Mouse (Mus musculus) hindbrain, embryonic 10.5 days (tissue): ENCODE results near the gene Tk1. TPM values are rescaled to one million over a fixed set of nuclear protein-coding genes. Genes with fewer than 3 reads are reported as not detected.
"Not testable (repeated sequence)": the region's sequence is repeated elsewhere in the genome, so short reads cannot be mapped to it uniquely, and the experiment has no call there.

Source experiments
- DNase-seq: peaks from one replicate; pipeline ENCODE4 v3.0.0-alpha.2; 2017; ENCODE audit warnings: low spot score
- H3K27ac ChIP-seq: fragments of 300-500 bp; sonication (generic); 2 replicates; pipeline ENCODE4 v1.5.1; 2016; ENCODE audit warnings: mild to moderate bottlenecking, moderate library complexity
- H3K27me3 ChIP-seq: fragments of 300-500 bp; sonication (generic); 2 replicates; pipeline ENCODE4 v1.6.1; 2016; ENCODE audit warnings: mild to moderate bottlenecking; ENCODE audit not compliant: poor library complexity, insufficient read depth, severe bottlenecking
- H3K36me3 ChIP-seq: fragments of 300-500 bp; sonication (generic); 2 replicates; pipeline ENCODE4 v1.6.1; 2016; ENCODE audit warnings: mild to moderate bottlenecking, moderate library complexity
- H3K4me1 ChIP-seq: fragments of 300-500 bp; sonication (generic); replicated peaks from 2 replicates; pipeline ENCODE4 v1.6.1; 2016; ENCODE audit warnings: mild to moderate bottlenecking
- H3K4me3 ChIP-seq: fragments of 300-500 bp; sonication (generic); 2 replicates; pipeline ENCODE4 v1.5.1; 2016; ENCODE audit warnings: mild to moderate bottlenecking, moderate library complexity
- H3K9me3 ChIP-seq: fragments of 300-500 bp; sonication (generic); 2 replicates; pipeline ENCODE4 v1.6.1; 2016; ENCODE audit warnings: mild to moderate bottlenecking, moderate library complexity
- WGBS: fragments of 180-500 bp; shearing (Covaris S2); methylation state at CpG from one replicate; pipeline ENCODE4 v1.1.7; 2016; 5-methylcytosine and 5-hydroxymethylcytosine counted together
- polyA plus RNA-seq: library from polyadenylated mRNA; unstranded; fragments of >200 nt; fragmentation: Nextera tagmentation; extraction: Ambion mirVana; gene quantifications from 2 replicates; pipeline ENCODE4 v1.2.1, GENCODE M21; 2016

The Tk1 gene
- polyA plus RNA-seq, 1 experiment from 2014 or later, result 106 TPM

DNA sequence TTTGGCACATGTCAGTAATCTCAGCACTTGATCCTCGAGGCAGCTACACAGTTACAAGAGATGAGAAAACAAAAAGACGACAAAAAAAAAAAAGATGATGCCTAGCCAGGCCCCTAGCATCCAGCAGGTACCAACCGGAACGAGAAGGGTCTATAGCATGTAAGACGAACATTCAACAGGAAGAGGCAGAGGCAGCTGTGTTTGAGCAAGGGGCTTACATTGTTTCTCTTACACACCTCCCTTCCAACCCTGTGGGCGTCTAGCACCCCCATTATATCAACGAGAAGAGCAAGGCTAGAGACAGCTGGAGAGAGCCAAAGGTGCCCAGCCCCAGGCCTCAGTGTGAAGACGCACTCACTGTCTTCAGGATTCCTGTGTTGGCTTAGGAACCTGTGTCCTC lies 1.0 kb upstream of the Tk1 start:
- Histone ChIP-seq H3K27me3 (no peaks in the 10 kb centered on the region), H3K4me1 (peaks cover 62% of the 10 kb centered on the region), H3K36me3 (peaks cover 23% of the 10 kb centered on the region), H3K27ac (no peak overlapping the region), H3K4me3 (peak overlapping the region; percentile 73; the same call in 1 of the 2 replicates), H3K9me3 (no peaks in the 10 kb centered on the region)
- 77% methylated on average over 8 of the region's 8 CpGs for WGBS
- no peak for DNase-seq

DNA sequence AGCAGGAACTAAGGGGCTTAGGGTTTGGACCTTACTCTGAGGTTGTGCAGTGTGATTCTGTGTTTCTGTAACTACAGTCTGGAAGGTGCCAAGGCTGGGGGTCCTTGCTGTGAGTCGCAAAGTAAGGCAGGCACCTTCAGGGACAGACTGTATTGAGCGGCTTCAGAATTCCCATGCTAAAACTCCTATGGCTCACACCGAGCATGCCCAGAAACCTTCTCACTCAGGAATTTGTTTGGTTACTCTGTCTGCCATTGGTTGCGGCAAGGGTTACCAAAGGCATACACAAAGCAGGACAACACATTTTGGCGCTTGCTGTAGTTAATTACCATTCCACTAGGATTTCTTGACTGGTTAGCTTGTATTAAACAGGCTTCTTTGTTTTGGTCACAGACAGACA lies 272 bp upstream of the Tk1 start:
- Histone ChIP-seq H3K27ac (peak overlapping the region; percentile 95), H3K27me3 (no peaks in the 10 kb centered on the region), H3K36me3 (peaks cover 30% of the 10 kb centered on the region), H3K9me3 (no peaks in the 10 kb centered on the region), H3K4me1 (peaks cover 64% of the 10 kb centered on the region), H3K4me3 (peak overlapping the region; percentile 73)
- DNase-seq, result no peak
- 12% methylated on average over 5 of the region's 5 CpGs for WGBS

DNA sequence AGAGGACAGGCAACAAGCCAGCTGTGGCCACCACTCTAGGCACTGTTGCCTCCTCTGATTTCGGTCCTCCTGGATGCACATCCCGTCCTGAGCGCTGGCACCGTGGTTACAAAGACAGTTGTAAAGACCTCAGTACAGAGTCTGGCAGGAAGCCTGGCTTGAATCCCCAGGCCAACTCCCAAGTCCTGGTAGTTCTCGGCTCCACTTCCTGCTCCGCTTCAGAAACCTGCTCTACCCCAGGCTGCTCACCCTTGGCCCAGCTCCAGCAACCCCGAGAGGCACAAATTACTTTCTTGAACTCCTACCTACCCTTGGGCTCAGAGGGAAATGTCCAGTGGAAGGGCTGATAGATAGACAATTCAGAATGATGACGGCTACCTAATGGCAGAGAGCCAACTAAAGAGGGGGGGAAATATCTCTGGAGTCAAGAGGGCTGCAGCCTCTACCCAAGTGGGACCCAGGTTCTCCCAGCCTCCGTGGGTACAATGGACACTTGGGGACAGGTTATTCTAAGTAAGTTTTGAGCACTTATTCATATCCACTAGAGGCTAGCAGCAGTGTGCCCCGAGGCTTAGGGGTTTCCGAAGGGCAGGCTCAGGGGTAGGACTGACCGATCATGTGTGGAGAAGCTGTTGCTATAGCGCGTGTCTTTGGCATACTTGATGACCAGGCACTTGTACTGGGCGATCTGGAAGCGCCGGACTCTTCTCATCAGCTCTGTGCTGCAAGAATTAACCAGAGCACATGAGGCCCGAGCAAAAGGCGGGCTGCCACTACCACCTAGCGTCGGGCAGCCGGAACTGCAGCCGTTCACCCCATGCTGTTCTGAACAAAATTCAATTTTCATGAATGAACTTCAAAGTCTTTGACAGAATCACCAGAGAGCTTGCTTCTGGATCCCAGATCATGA lies 1.6 kb downstream of the Tk1 start:
- peak; percentile 87 for DNase-seq
- peak overlapping the region; percentile 95 for H3K27ac ChIP-seq
- H3K4me3 ChIP-seq, result peak overlapping the region; percentile 73
- no peaks in the 10 kb centered on the region for H3K27me3 ChIP-seq
- WGBS, result 31% methylated on average over 23 of the region's 23 CpGs
- H3K4me1 ChIP-seq, result peaks cover 67% of the 10 kb centered on the region
- H3K9me3 ChIP-seq, result no peaks in the 10 kb centered on the region
- H3K36me3 ChIP-seq, result peaks cover 49% of the 10 kb centered on the region

DNA sequence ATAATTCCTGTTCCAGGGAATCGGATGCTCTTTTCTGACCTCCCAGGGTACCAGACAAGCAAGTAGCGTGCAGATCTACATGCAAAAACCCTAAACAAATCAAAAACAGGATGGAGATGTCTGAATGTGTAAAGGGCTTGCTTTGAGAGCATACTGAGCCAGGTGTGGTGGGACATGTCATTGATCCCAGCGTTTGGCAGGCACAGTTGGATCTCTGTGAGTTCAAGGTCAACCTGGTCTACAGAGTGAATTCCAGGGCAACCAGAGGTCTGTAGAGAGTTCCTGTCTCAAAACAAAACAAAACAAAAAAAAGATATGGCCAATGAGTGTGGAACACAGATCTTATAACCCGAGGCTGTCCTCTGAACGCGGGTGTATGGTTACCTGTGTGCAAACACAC lies 2.5 kb downstream of the Tk1 start:
- Histone ChIP-seq H3K9me3 (no peaks in the 10 kb centered on the region), H3K4me1 (peaks cover 65% of the 10 kb centered on the region), H3K27ac (no peak overlapping the region), H3K36me3 (peaks cover 58% of the 10 kb centered on the region), H3K27me3 (no peaks in the 10 kb centered on the region), H3K4me3 (no peak overlapping the region)
- DNase-seq, result no peak
- 91% methylated on average over 6 of the region's 6 CpGs for WGBS

DNA sequence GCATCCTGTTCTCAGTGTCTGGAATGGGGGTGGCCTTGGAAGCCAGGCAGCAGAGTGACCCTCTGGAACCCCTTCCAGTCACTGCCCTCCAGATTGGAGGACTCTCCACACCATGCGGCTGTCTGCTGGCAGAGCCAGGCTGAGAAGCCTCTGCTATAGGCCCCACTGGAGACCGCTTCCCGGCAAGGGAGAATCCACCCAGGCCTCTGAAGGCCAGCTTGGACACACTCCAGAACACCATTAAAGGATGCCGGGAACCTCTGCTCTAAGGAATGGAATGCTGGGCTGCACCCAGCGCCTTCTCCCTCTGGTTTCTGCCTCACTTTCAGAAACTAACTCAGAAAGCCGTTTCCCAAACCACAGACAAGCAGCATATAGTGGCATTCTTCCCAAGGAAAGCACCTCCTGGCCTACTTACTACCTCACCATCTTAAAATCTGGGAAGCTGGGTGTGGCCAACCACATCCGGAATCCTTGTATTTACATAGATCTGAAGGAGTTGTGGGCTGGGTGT lies 3.1 kb downstream of the Tk1 start:
- Histone ChIP-seq H3K9me3 (no peaks in the 10 kb centered on the region), H3K4me1 (peaks cover 61% of the 10 kb centered on the region), H3K27me3 (no peaks in the 10 kb centered on the region), H3K4me3 (no peak overlapping the region), H3K36me3 (peaks cover 64% of the 10 kb centered on the region), H3K27ac (no peak overlapping the region)
- DNase-seq, result no peak
- WGBS, result 95% methylated on average over 7 of the region's 7 CpGs

DNA sequence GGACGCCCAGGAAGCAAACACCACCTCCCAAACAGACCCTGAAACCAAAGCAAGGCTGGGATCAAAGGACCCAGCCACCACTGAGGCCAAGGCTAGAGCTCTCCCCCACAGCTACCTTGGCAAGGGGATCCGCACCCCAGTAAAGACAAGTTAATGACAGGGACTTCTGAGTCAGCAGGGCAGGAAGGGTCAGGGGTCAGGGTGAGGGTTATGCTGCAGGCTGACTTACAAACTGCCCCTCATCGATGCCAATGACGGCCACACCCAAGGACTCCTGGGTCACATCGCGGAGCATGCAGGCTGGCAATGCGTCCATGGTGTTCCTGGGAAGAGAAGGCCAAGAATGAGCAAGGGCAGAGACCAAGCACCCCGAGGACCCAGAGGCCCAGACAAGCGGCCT lies 4.0 kb downstream of the Tk1 start:
- WGBS, result 91% methylated on average over 9 of the region's 9 CpGs
- no peaks in the 10 kb centered on the region for H3K27me3 ChIP-seq
- no peak for DNase-seq
- H3K36me3 ChIP-seq, result peaks cover 73% of the 10 kb centered on the region
- no peaks in the 10 kb centered on the region for H3K9me3 ChIP-seq
- no peak overlapping the region for H3K4me3 ChIP-seq
- peaks cover 55% of the 10 kb centered on the region for H3K4me1 ChIP-seq
- no peak overlapping the region for H3K27ac ChIP-seq

DNA sequence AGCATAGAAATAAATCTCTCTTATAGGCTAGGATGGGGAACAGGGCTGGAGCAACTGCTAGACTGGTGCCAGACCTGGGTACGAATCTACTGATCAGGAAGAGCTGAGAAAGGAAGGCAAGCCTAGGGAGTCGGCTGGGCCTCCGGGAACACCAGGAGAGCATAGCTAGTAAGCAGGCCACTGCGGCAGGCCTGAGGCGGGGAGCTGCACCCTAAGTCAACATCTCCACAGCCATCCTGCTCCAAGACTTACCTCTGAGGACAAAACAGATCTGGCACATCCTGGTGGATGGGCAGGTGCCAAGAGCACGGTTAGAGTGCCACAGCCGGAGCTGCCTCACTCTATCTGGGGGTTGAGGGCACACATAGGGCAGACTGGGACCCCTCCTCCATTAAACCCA lies 5.7 kb downstream of the Tk1 start:
- Histone ChIP-seq H3K4me3 (no peak overlapping the region), H3K27me3 (no peaks in the 10 kb centered on the region), H3K27ac (no peak overlapping the region), H3K36me3 (peaks cover 90% of the 10 kb centered on the region), H3K9me3 (no peaks in the 10 kb centered on the region), H3K4me1 (peaks cover 38% of the 10 kb centered on the region)
- no peak for DNase-seq
- 95% methylated on average over 7 of the region's 7 CpGs for WGBS

DNA sequence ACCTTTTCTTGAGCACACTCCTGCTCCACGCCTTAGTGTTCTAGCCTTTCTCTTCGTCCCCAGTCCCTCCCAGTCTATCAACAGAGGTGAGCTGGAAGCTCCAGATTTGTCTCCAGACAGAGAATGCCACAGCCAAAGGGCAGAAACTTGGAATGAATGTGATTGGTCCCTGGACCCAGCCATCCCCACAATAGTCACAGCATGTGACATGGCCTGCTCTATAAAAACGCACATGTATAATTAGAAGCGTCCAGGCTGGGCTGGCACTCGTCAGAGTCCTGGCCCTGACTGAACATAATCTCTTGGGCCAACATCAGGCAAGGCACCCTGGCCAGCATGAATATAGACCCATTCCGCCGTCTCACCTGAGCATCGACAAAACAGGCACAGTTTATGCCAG lies 6.8 kb downstream of the Tk1 start:
- 79% methylated on average over 8 of the region's 8 CpGs for WGBS
- H3K4me3 ChIP-seq, result no peak overlapping the region
- H3K36me3 ChIP-seq, result peaks cover 100% of the 10 kb centered on the region
- no peaks in the 10 kb centered on the region for H3K27me3 ChIP-seq
- H3K4me1 ChIP-seq, result peaks cover 28% of the 10 kb centered on the region
- no peaks in the 10 kb centered on the region for H3K9me3 ChIP-seq
- 0 out of 2 replicates have a peak overlapping the region, but pooled peaks have one; percentile 16 for H3K27ac ChIP-seq
- no peak for DNase-seq

DNA sequence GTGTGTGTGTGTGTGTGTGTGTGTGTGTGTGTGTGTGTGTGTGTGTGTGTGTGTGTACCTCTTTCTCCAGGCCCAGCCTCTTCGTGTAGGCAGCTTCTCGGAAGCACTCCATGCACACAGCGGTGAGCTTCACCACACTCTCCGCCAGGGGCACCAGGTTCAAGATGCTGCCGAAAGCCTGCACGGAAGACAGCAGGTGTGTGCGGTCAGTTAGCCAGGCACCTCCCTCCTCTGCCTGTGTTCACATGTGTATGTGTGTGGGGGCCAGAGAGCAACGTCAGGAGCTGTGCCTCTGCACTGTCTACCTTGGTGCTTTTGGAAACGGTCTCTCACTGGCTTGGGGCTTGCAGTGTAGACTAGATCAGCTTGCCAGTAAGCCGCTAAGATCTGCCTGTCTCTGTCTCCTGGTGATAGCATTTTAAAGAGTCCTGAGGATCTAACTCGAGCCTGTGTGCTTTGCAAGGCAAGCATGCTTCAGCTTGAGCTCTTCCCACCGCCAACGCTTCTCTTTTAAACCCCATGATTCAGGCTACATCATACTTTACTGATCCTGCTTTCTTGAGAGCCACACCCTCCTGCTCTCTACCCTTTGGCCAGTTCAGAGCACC lies 9.4 kb downstream of the Tk1 start:
- 87% methylated on average over 13 of the region's 13 CpGs for WGBS
- Histone ChIP-seq H3K27me3 (no peaks in the 10 kb centered on the region), H3K27ac (no peak overlapping the region), H3K4me3 (no peak overlapping the region), H3K4me1 (peaks cover 16% of the 10 kb centered on the region; the same call in 1 of the 2 replicates), H3K36me3 (peaks cover 100% of the 10 kb centered on the region), H3K9me3 (no peaks in the 10 kb centered on the region)
- no peak for DNase-seq

DNA sequence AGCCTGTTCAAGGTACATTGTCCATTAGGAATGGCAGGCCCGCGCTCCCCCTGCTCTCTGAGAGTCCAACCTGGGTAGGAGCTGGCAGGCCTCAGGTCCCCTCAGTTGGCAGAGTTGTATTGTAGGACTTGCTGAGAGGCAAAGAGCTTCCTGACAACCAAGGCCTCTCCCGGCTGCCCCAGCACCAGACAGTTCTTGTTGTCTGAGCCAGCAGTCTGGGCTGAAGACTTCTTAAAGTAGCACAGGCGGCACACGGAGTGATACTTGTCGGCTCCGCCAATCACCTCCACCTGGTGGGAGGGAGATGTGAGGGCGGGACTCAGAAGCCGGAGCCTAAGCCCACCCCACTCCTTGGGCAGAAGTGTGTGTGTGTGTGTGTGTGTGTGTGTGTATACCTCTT lies 10.0 kb downstream of the Tk1 start:
- 89% methylated on average over 9 of the region's 9 CpGs for WGBS

DNA sequence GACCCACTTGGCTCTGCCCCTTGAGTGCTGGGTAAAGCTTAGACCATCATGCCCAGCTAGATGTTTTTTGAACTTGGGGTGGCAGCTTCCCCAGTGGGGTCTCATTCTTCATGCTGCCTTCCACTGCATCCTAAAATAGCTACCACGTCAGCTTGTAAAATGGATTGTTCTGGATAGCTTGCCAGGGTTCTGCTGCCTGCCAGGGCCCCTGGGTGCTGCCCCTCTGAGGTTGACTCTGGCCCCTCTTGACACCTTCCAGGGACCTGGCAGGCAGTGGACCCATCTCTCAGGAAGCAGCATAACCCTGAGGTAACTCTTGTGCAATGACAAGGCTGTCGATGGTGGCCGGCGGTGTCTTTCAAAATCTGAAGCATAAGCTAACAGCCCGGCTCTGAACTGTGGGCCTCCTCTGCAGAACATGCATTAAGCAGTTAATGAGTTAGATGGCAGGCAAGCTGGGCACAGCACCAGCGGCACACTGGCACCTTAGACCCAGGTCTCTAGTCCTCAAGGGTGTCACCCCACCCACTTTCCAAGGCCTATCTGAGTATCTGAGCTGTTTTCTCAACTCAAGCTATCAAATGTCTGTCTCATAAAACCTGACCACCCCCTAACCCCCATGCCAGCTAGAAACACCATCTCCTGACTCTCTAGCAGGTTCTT lies 11.1 kb downstream of the Tk1 start:
- Histone ChIP-seq H3K27ac (no peak overlapping the region), H3K27me3 (no peaks in the 10 kb centered on the region), H3K9me3 (no peaks in the 10 kb centered on the region), H3K4me3 (no peak overlapping the region), H3K36me3 (peaks cover 85% of the 10 kb centered on the region), H3K4me1 (peaks cover 32% of the 10 kb centered on the region)
- DNase-seq, result no peak
- WGBS, result 92% methylated on average over 6 of the region's 6 CpGs

More for the DNA sequence above, 10.0 kb downstream of the Tk1 start:
- not testable (repeated sequence) for H3K4me3 ChIP-seq, H3K27ac ChIP-seq, H3K27me3 ChIP-seq, H3K9me3 ChIP-seq, DNase-seq
- Histone ChIP-seq H3K4me1 (peaks cover 22% of the 10 kb centered on the region), H3K36me3 (peaks cover 95% of the 10 kb centered on the region)

DNA sequence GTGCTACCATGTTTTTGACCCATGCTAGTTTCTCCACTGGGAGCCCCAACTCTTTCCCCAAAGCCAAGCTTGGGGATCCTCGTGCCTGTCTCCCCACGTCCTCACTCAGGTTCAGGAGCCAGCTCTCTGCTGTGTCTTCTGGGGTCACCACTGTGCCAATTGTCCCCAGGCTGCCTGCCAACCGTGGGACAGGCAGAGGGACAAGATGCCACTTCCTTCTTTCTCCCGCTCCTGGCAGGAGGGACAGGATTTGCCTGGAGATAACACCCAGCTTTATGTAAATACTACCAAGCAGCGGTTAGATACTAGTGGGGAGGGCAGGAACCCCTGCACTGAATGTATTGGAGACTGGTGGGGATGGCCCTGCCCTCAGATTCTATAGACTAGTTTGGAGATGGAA lies 12.0 kb downstream of the Tk1 start:
- 84% methylated on average over 5 of the region's 5 CpGs for WGBS
- H3K36me3 ChIP-seq, result peaks cover 75% of the 10 kb centered on the region

More for the DNA sequence above, 12.0 kb downstream of the Tk1 start:
- Histone ChIP-seq H3K4me1 (peaks cover 33% of the 10 kb centered on the region), H3K27me3 (no peaks in the 10 kb centered on the region), H3K9me3 (no peaks in the 10 kb centered on the region), H3K4me3 (no peak overlapping the region), H3K27ac (no peak overlapping the region)
- DNase-seq, result no peak
